Mouse (Mus musculus): ENCODE measurements around the gene Slc35g3.

DNA sequence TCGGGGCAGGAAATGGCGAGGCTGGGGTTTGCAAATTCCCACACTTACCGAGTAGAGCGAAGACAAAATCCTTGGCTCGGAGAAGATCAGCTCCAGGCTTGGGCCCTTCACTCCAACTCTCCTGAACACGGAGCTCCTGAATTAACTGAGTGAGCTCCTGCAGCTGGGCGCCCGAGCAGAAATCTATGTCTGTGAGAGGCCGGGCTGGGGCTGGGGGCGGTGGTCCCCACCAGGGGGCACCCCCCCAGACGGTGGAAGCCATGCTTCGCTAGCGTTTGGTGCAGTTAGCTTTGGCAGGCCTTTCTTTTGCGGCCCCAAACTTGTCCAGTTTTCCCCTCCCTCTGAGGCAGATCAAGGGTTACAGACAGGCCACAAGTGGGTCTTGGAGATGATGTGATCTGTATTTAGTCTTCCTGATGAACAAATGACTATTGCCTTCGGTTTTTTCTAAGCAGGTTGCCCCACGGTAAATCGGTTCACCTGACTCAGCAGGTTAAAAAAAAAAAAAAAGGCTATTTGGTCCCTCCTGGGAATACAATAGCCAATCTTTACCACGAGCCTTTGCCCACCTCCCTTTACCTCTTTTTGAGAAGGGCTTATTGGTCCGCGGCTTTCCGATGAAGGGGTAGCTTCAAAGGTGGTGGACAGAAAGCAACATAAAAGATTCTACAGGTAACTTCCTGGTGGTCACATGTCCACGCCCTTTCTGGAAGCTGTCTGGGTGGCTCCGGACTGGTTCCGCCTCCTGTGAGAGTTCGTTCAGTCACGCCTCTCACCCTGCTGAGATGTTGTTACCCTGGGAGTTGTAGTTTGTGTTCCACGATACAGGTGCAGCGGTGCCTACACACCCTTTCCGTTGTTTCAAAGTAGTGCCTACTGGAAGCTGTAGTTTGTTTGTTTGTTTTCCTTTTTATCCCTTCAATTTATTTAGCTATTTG is 43.5 kb upstream of the Slc35g3 start, which contains the start of gene Tmem102:
- TF ChIP-seq CTCF (IDR thresholded peaks at IDR 0.05; ENCODE audit: low read depth) (no peak), EP300 (IDR thresholded peaks at IDR 0.05; ENCODE audit: low read depth) (no peak)

Measured in heart, postnatal 0 days (tissue).